Mouse (Mus musculus) adrenal gland (tissue): ENCODE results near the gene Prkcb.

Experiments
- intact Hi-C: fragments of 180-260 bp; cut with DNase I; formaldehyde crosslinking; loops from one replicate; pipeline ENCODE4 v1.15.1; 2025

Gene Prkcb

DNA sequence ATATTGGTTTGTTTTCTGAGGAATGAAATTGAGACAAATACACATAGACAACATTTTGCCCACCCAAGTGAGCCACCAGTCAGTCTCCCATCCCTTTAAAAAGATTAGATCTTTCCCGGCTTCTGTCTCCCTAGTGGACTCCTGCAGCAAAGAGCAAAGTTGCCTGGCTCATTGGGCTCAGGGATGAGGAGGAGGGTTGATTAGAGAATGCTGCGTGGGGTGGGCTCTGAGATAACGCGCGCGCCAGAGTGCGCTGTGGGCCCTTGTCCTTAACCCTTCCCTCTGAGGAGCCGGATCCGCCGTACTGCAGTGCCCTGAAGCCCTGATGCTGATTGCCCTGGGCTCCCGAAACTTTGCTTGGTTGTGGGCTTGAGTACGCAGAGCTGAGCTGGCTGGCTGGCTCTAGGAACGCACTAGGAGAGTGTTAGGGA lies 381.9 kb downstream of the Prkcb start, which contains the start of gene Cacng3:
Gene Cacng3, plus strand, starts transcription at position 51 of the 431 bp plus-strand sequence.
- intact Hi-C loops: loop anchor here (2.0 kb wide), 1 partner anchor 200 kb away; no protein-coding TSS in a partner anchor

DNA sequence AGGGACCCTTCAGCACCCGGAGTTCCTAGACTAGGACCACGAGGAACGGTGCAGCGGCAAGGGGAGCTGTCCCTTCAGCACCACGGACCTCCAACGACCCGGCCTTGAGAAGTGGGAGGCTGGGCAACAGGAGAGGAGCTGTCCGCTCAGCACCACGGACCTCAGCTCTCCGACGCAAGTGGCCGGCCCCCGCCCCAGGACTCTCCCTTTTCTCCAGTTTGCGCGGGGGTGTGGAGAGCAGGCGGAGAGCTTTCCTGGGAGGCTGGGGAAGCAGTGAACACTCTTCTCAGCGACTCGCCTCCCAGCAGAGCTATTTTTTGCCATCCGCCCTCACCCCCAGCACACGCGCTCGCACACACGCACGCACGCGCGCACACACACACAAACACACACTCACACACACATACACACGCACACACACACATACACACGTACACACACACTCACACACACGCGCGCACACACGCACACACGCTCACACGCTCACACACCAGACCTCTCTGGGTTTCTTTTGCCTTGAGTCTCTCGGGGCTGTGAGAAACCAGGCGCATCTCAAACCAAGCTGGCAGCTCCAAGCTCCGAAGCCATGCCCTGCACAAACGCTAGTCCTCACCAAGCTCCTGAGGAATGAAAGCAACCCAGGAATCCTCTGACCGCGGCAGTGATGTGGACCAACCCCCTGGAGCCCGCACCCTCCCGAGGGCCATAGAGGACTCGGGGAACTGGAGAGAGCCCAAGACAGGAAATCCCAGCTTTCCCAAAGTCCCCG lies 382.5 kb downstream of the Prkcb start:
- intact Hi-C loops: loop anchor here (2.0 kb wide), 1 partner anchor 200 kb away; no protein-coding TSS in a partner anchor

GRCm38 (mm10) chr7:122672981-122673380 lies 384.4 kb downstream of the Prkcb start:
- intact Hi-C loops: no loop called here

- intact Hi-C loops: no loop called here
Measured at GRCm38 (mm10) chr7:122675207-122675606, 386.7 kb downstream of the Prkcb start.
